Mouse (Mus musculus) kidney, adult 2 months (tissue): ENCODE results near the gene Gpld1.

Source experiments
- CTCF ChIP-seq: fragments of 200-500 bp; conservative IDR thresholded peaks from 2 replicates; pipeline ENCODE4 v1.5.1; 2011; ENCODE audit warnings: low read depth, mild to moderate bottlenecking, control low read depth, low read length, moderate library complexity, mixed read lengths; ENCODE audit not compliant: insufficient read depth, insufficient read length
- POLR2A ChIP-seq: fragments of 200-500 bp; IDR thresholded peaks from one replicate; pipeline ENCODE4 v1.6.1; 2011; ENCODE audit warnings: low read depth, low read length, control low read depth

- no peak for TF ChIP-seq POLR2A
- no peak for TF ChIP-seq CTCF
Observed at GRCm38 (mm10) chr13:24962119-24962518, 19.2 kb downstream of the Gpld1 start.
